Mouse (Mus musculus) myocyte (in vitro differentiated cells): ENCODE results near the gene Crip1. TPM values are rescaled to one million over a fixed set of nuclear protein-coding genes. Genes with fewer than 3 reads are reported as not detected.

ENCODE experiments used
- H3K27me3 ChIP-seq: one replicate; pipeline ENCODE4 v1.6.1; 2011; ENCODE audit not compliant: control insufficient read depth, insufficient read depth, insufficient read length
- H3K36me3 ChIP-seq: one replicate; pipeline ENCODE4 v1.6.1; 2011; ENCODE audit not compliant: control insufficient read depth, insufficient read depth
- H3K4me2 ChIP-seq: one replicate; pipeline ENCODE4 v1.6.1; 2011; ENCODE audit warnings: low read depth, control low read depth
- H3K4me3 ChIP-seq: one replicate; pipeline ENCODE4 v1.5.1; 2011; ENCODE audit warnings: mild to moderate bottlenecking, control low read depth, moderate library complexity
- H3K79me2 ChIP-seq: one replicate; pipeline ENCODE4 v1.6.1; 2011; ENCODE audit not compliant: control insufficient read depth, insufficient read depth
- H3ac ChIP-seq: one replicate; pipeline ENCODE4 v1.6.1; 2011; ENCODE audit not compliant: control insufficient read depth, insufficient read length
- CEBPB ChIP-seq: IDR thresholded peaks from 2 replicates; pipeline ENCODE4 v1.6.1; 2011; ENCODE audit warnings: mild to moderate bottlenecking, moderate library complexity; ENCODE audit not compliant: poor library complexity, insufficient read depth, severe bottlenecking
- E2F4 ChIP-seq: IDR thresholded peaks from one replicate; pipeline ENCODE4 v1.6.1; 2011; ENCODE audit warnings: mild to moderate bottlenecking, control low read depth, moderate library complexity; ENCODE audit not compliant: insufficient read depth
- MAX ChIP-seq: IDR thresholded peaks from one replicate; pipeline ENCODE4 v1.6.1; 2011; ENCODE audit warnings: low read depth, mild to moderate bottlenecking, control low read depth
- MYOD1 ChIP-seq, 3 experiments: IDR thresholded peaks; one replicate each; pipeline ENCODE4 v1.6.1; 2011; ENCODE audit warnings: control low read depth in 2 of 3, low read depth in 2 of 3, mild to moderate bottlenecking in 2 of 3, moderate library complexity in 1 of 3; ENCODE audit not compliant: insufficient read length in 2 of 3, control insufficient read depth in 1 of 3
- MYOG ChIP-seq, 3 experiments: IDR thresholded peaks; one replicate each; pipeline ENCODE4 v1.6.1; 2011; ENCODE audit warnings: control low read depth in 2 of 3, low read depth in 2 of 3, mild to moderate bottlenecking in 2 of 3; ENCODE audit not compliant: insufficient read length in 2 of 3, control insufficient read depth in 1 of 3, insufficient read depth in 1 of 3
- POLR2A ChIP-seq: IDR thresholded peaks from one replicate; pipeline ENCODE4 v1.6.1; 2011; ENCODE audit warnings: low read depth, mild to moderate bottlenecking, control low read depth, moderate library complexity; ENCODE audit not compliant: insufficient read length
- POLR2AphosphoS2 ChIP-seq: IDR thresholded peaks from one replicate; pipeline ENCODE4 v1.6.1; 2011; ENCODE audit warnings: low read depth, control low read depth; ENCODE audit not compliant: insufficient read length
- REST ChIP-seq: IDR thresholded peaks from one replicate; pipeline ENCODE4 v1.6.1; 2011; ENCODE audit warnings: mild to moderate bottlenecking, control low read depth, moderate library complexity; ENCODE audit not compliant: insufficient read depth, insufficient read length
- SRF ChIP-seq: IDR thresholded peaks from one replicate; pipeline ENCODE4 v1.6.1; 2011; ENCODE audit warnings: low read depth; ENCODE audit not compliant: control insufficient read depth, insufficient read length
- TCF12 ChIP-seq: IDR thresholded peaks from one replicate; pipeline ENCODE4 v1.6.1; 2011; ENCODE audit warnings: mild to moderate bottlenecking, control low read depth; ENCODE audit not compliant: poor library complexity, insufficient read depth, severe bottlenecking
- TCF3 ChIP-seq: IDR thresholded peaks from one replicate; pipeline ENCODE4 v1.6.1; 2011; ENCODE audit warnings: low read depth, control low read depth; ENCODE audit not compliant: insufficient read length
- USF1 ChIP-seq: IDR thresholded peaks from one replicate; pipeline ENCODE4 v1.6.1; 2011; ENCODE audit warnings: low read depth, mild to moderate bottlenecking, control low read depth, moderate library complexity
- polyA plus RNA-seq: library from polyadenylated mRNA; unstranded; fragments of >200 nt; fragmentation: generic; extraction: Trizol; gene quantifications from one replicate; pipeline ENCODE4 v1.2.1, GENCODE M21; 2012; ENCODE audit warnings: missing spikeins

The Crip1 gene
- polyA plus RNA-seq, 1 experiment, result 1,677 TPM

DNA sequence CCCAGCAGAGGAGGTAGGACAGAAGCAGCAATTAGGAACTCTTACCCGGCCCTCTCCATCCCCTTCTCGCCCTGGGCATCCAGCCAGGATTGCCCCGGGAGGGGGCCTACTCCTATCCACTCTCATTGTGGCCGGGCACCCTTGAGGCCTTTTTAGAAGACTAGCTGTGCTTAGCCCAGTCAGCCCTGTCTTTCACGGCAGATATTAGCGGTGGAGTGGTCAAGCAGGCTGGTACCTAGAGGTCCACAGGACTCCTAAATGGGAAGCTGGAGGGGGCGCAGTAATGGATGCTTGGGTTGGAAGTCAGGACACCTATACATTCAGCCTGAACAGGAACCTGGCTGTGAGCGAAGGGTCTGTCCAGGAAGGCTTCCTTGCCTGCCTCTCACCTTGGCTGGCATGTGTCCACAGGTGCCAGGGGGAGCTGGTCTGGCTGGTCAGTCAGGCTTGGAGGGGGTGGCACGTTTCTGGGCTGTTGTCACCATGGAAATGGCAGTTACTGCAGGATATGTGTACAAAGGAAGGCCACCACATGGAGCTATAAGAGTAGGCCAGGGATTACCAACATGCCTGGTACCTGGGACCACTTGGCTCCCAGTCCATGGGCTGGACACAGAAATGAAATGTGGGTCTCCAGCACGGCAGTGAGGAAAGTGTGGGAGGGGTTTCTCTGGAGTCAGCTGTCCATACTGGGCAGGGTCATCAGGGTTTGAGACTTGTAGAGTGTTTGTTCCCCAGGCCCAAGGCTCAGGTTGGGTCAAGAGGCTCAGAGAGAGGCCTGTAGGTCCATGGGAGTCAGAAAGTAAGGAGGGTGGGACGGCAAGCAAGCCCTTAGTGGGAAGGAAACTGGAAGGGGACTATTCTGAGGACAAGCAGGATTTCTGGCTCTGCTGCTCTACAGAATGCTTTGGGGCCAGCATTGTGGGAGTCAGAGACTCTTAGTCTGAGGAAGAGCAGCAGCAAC, 6.9 kb upstream of the Crip1 start:
- H3K36me3 ChIP-seq, result peaks cover 14% of the 10 kb centered on the region
- H3ac ChIP-seq, result no peak overlapping the region
- H3K4me3 ChIP-seq, result peak overlapping the region; percentile 93

DNA sequence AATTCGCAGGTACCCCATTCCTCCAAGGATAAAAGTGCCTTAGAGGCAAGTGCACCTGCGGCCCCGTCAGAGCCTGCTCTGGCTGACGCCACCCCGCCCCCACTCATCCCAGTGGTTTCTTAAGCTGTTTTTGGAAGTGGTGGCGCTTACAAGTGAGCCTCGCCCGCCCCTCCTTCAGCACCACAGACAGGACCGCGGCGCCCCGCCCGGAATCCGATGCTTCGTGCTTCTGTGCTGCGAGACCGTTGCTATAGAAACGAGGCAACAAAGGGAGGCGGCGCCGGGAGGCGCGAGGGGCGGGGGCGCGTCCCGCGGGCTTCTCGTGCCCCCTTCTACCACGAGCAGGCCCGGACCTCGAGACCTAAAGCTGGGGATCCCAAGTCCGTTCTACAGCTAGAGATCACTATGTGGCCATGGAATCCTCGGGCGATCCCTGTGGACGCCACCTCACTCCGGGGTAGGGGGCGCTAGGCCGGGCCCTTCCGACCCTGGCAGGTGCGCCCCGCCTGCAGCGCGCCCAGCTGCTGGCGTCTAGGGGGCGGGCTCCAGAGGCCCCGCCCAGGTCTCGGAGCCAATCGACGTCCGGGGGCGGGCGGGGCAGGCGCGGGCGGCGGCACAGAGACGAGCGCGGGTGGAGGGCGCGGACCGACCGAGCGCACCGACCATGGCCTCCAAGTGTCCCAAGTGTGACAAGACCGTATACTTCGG, 6.1 kb upstream of the Crip1 start, which contains the start of gene Crip2:
TSS of gene Crip2 (plus strand) at position 329 of the 708 bp plus-strand sequence.
- peaks cover 23% of the 10 kb centered on the region for H3K36me3 ChIP-seq
- H3K79me2 ChIP-seq, result peaks cover 33% of the 10 kb centered on the region
- peak within 1 kb of the TSS; percentile 31 for H3ac ChIP-seq
- no peaks in the 10 kb centered on the region for H3K27me3 ChIP-seq
- H3K4me2 ChIP-seq, result peak within 1 kb of the TSS; percentile 96
- TF ChIP-seq CEBPB, result no peak
- TF ChIP-seq E2F4, result peak; percentile 12
- TF ChIP-seq POLR2A, result peak; percentile 93
- TF ChIP-seq POLR2AphosphoS2, result peak; percentile 96
- no peak for TF ChIP-seq USF1
- TF ChIP-seq MAX, result no peak
- peak; percentile 23 for TF ChIP-seq TCF12
- peak; percentile 6 for TF ChIP-seq SRF
- peak in 2 of 3 experiments; percentile 88 to 92 for TF ChIP-seq MYOG (IDR thresholded peaks at IDR 0.05; ENCODE audit: control insufficient read depth in 1 of 3, insufficient read depth in 1 of 3, insufficient read length in 2 of 3, low read depth in 2 of 3)
- peak in 2 of 3 experiments; percentile 82 to 89 for TF ChIP-seq MYOD1 (IDR thresholded peaks at IDR 0.05; ENCODE audit: control insufficient read depth in 1 of 3, insufficient read length in 2 of 3, low read depth in 2 of 3)
- TF ChIP-seq REST, result peak; percentile 57
- peak; percentile 33 for TF ChIP-seq TCF3
- H3K4me3 ChIP-seq, result peak within 1 kb of the TSS; percentile 93

More for the DNA sequence above, 6.9 kb upstream of the Crip1 start:
- Histone ChIP-seq H3K27me3 (no peaks in the 10 kb centered on the region), H3K4me2 (peak overlapping the region; percentile 83), H3K79me2 (peaks cover 33% of the 10 kb centered on the region)
- TF ChIP-seq POLR2A (peak; percentile 23), USF1 (no peak), E2F4 (no peak), MYOD1 (IDR thresholded peaks at IDR 0.05; ENCODE audit: control insufficient read depth in 1 of 3, insufficient read length in 2 of 3, low read depth in 2 of 3) (no peak), POLR2AphosphoS2 (peak; percentile 79)

DNA sequence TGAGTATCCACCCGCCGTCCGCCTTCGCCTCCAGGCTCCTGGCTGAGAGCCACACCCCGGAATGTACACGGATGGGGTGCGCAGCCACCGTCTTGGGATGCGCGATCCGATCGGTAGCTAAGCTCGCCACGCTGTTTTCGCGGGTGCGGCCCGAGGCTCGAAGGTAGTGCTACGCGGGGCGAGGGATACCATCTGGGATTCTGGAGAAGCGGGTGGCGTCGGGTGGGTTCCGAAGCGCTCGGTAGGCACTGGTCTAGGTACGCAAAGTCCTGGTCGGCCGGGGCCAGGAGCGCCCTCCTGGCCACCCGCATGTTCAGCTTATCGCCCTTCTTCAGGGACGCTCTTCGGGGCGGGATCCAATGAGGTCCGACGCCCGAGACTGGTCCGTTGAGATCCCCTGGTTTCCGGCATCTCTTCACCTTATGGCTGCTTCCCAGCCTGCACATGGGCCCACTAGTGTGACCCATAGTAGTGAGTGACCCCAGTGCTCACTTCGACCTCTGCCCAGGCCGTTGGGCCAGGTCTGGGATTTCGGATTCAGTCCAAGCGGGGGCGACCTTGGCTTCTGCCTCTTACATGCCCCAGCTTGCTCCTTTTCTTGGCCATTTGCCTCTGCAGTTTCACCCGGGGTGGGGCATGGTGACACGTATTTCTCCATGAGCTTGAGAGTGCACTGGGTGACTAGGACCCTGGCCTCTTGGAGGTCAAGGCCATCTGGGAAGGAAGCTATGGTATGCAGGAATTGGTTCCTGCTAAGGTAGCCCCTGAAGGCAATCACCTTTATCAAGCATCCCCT, 5.3 kb upstream of the Crip1 start:
- Histone ChIP-seq H3K4me3 (peak overlapping the region; percentile 93), H3K36me3 (peaks cover 27% of the 10 kb centered on the region), H3ac (peak overlapping the region; percentile 31), H3K27me3 (no peaks in the 10 kb centered on the region), H3K79me2 (peaks cover 33% of the 10 kb centered on the region), H3K4me2 (peak overlapping the region; percentile 96)
- TF ChIP-seq POLR2A (peak; percentile 25), CEBPB (no peak), TCF3 (peak; percentile 0), SRF (no peak), REST (no peak), TCF12 (no peak), E2F4 (no peak), POLR2AphosphoS2 (no peak), MYOG (IDR thresholded peaks at IDR 0.05; ENCODE audit: control insufficient read depth in 1 of 3, insufficient read depth in 1 of 3, insufficient read length in 2 of 3, low read depth in 2 of 3) (no peak)

DNA sequence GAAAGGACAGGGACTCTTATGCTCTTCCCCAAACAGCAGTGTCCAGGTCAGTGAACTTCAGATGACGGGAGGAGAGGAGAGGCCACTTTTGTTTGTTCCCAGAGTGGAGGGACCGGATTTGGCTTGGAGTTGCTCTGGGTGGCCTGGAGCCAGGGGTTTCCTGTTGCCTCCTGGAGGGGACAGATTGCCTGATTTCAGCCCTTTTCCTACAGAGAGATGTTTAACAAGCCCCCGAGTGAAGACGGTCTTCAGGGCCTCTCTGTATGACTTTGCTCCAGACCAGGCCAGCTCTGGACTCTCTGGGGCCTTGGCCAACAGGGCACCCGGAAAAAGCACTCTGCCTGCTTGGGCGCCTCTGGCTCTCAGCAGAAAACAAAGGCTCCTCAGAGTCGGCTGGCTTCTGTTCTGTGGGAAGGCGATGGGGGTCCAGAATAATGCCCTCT, 4.6 kb upstream of the Crip1 start:
- TF ChIP-seq POLR2AphosphoS2, result peak; percentile 7
- no peak for TF ChIP-seq MYOD1 (IDR thresholded peaks at IDR 0.05; ENCODE audit: control insufficient read depth in 1 of 3, insufficient read length in 2 of 3, low read depth in 2 of 3)
- H3ac ChIP-seq, result peak overlapping the region; percentile 31

More for the DNA sequence above, 4.6 kb upstream of the Crip1 start:
- Histone ChIP-seq H3K4me3 (peak overlapping the region; percentile 93), H3K79me2 (peaks cover 33% of the 10 kb centered on the region), H3K27me3 (no peaks in the 10 kb centered on the region), H3K4me2 (peak overlapping the region; percentile 96), H3K36me3 (peaks cover 23% of the 10 kb centered on the region)
